Mouse (Mus musculus) kidney, adult 2 months (tissue): Measurements from ENCODE around the gene Adh6a.

Source experiments
- CTCF ChIP-seq: fragments of 200-500 bp; conservative IDR thresholded peaks from 2 replicates; pipeline ENCODE4 v1.5.1; 2011; ENCODE audit warnings: low read depth, mild to moderate bottlenecking, control low read depth, low read length, moderate library complexity, mixed read lengths; ENCODE audit not compliant: insufficient read depth, insufficient read length
- POLR2A ChIP-seq: fragments of 200-500 bp; IDR thresholded peaks from one replicate; pipeline ENCODE4 v1.6.1; 2011; ENCODE audit warnings: low read depth, low read length, control low read depth

DNA sequence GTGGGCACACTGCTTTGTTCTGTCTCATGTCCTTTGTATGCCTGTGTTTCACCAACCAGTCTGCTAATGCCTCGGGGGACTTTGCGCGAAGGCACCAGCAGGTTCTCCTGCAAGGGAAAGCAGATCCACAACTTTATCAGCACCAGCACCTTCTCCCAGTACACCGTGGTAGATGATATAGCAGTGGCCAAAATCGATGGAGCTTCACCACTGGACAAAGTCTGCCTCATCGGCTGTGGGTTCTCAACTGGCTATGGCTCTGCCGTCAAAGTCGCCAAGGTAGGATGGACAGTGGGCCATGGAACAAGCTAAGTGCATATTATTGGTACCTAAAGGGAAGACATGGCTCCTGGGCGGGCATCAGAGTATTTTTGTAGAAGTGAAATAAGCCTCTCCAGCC is 30.5 kb upstream of the Adh6a start:
- TF ChIP-seq CTCF (no peak), POLR2A (no peak)
